In the genomic region with DNA sequence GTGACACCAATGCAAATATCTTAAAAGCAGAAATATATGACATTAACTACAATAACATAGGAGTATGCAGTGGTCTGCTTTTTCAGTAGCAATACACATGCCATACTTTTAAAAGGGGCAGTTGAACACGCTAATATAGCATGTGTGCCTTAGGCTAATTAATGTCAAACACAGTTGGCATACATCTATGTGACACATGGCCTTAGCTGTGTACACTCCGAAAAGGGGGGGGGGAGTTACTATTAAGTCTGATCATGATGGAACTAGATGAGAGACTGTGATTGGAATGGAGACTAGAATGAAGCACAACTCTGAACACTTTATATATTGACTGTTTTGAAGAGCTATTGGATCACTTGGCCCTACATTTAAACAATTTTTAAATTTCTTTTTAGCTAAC, we compare ENCODE assay signal across 17 mouse cellular contexts.
"Had no signal": no experiment of that assay in that cellular context is flagged by ENCODE, and none has a peak within 500 bp of the region (broad histone marks: within the 10 kb centered on the region; RNA-seq: fewer than 3 reads in every experiment).

No protein-coding gene starts in this region.

- H3K36me3 ChIP-seq: lung, embryonic 15.5 days; midbrain, embryonic 13.5 days; midbrain, embryonic 15.5 days; neural tube, embryonic 12.5 days; stomach, embryonic 15.5 days had no signal

- H3K9me3 ChIP-seq: lung, embryonic 15.5 days; megakaryocyte, embryonic 14.5 days; midbrain, embryonic 13.5 days; midbrain, embryonic 15.5 days; neural tube, embryonic 12.5 days; stomach, embryonic 15.5 days had no signal

- H3K27ac ChIP-seq: lung, embryonic 15.5 days; macrophage; midbrain, embryonic 13.5 days; midbrain, embryonic 15.5 days; neural tube, embryonic 12.5 days; stomach, embryonic 15.5 days; stomach, postnatal 0 days had no signal

- DNase-seq: liver, postnatal 0 days; lung, adult 2 months; lung, postnatal 14 days; lung, postnatal 36 days; right cerebral cortex, postnatal 14 days; thymus, adult 2 months; thymus, postnatal 36 days had no signal

- H3K27me3 ChIP-seq: lung, embryonic 15.5 days; megakaryocyte, embryonic 14.5 days; midbrain, embryonic 13.5 days; midbrain, embryonic 15.5 days; neural tube, embryonic 12.5 days; stomach, embryonic 15.5 days had no signal

- H3K4me1 ChIP-seq: lung, embryonic 15.5 days; megakaryocyte, embryonic 14.5 days; midbrain, embryonic 13.5 days; midbrain, embryonic 15.5 days; neural tube, embryonic 12.5 days; stomach, embryonic 15.5 days had no signal

- ATAC-seq: liver, postnatal 0 days; lung, postnatal 0 days; midbrain, embryonic 13.5 days; midbrain, embryonic 15.5 days had no signal

- H3K4me2 ChIP-seq: lung, embryonic 15.5 days; midbrain, embryonic 11.5 days; midbrain, embryonic 13.5 days; midbrain, embryonic 15.5 days; neural tube, embryonic 12.5 days; stomach, embryonic 15.5 days had no signal

- H3K9ac ChIP-seq: liver, postnatal 0 days; lung, embryonic 15.5 days; midbrain, embryonic 13.5 days; midbrain, embryonic 15.5 days; neural tube, embryonic 12.5 days; stomach, embryonic 15.5 days had no signal

- H3K4me3 ChIP-seq: lung, embryonic 15.5 days; megakaryocyte, embryonic 14.5 days; midbrain, embryonic 13.5 days; midbrain, embryonic 15.5 days; neural tube, embryonic 12.5 days; stomach, embryonic 15.5 days had no signal
